Mouse (Mus musculus): ENCODE measurements around the gene Sh3bgr. TPM values are rescaled to one million over a fixed set of nuclear protein-coding genes. Genes with fewer than 3 reads are reported as not detected.

The Sh3bgr gene
- polyA plus RNA-seq, 1 experiment, result 199 TPM

DNA sequence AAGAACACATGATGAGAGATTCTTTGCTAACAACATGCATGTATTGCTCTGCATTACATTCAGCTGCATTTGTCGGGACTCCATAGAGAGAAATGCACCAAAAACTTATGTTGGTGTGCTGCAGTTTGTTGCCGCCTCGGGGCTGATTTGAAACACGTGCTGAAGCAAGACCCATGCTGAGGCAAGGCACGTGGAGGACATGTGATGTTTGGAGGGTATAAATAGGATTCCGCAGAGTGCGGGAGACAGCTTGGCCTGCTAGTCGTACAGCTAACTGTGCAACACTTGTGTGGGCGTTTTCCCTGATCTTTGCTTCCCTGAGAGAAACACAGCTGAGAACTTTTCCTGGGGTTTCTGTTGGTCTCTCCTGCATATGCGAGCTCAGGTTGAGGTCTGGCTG lies 9.5 kb downstream of the Sh3bgr start:
- DNase-seq (ENCODE audit: low spot score), result no peak

GRCm38 (mm10) chr16:96210856-96211255 lies 10.6 kb downstream of the Sh3bgr start:
- no peak for DNase-seq (ENCODE audit: low spot score)

DNA sequence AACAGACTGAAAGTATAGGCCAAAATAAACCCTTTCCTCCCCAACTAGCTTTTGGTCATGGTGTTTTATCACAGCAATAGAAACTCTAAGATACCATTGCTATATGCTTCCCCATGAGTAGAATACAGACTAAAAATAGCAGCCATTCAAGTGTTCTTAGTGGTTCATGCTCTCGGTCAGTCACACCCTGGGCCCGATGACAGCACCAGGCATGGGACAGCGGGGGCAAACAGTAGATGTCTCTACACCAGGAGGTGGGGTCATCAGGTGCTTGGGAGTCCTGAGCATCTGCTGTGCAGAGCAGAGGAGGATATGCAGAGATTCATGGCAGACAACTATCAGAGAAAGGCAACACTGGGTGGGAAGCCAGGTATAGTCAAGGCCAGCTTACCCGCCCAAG lies 12.8 kb downstream of the Sh3bgr start:
- no peak for DNase-seq (ENCODE audit: low spot score)

- no peak for DNase-seq (ENCODE audit: low spot score)
These were observed 21.2 kb downstream of the Sh3bgr start for GRCm38 (mm10) chr16:96221491-96221890.

GRCm38 (mm10) chr16:96221959-96222358 lies 21.7 kb downstream of the Sh3bgr start:
- no peak for DNase-seq (ENCODE audit: low spot score)

- DNase-seq (ENCODE audit: low spot score), result no peak
These were observed 22.2 kb downstream of the Sh3bgr start for GRCm38 (mm10) chr16:96222452-96222851.

- no peak for DNase-seq (ENCODE audit: low spot score)
These were observed 28.2 kb downstream of the Sh3bgr start for GRCm38 (mm10) chr16:96228438-96228837.

DNA sequence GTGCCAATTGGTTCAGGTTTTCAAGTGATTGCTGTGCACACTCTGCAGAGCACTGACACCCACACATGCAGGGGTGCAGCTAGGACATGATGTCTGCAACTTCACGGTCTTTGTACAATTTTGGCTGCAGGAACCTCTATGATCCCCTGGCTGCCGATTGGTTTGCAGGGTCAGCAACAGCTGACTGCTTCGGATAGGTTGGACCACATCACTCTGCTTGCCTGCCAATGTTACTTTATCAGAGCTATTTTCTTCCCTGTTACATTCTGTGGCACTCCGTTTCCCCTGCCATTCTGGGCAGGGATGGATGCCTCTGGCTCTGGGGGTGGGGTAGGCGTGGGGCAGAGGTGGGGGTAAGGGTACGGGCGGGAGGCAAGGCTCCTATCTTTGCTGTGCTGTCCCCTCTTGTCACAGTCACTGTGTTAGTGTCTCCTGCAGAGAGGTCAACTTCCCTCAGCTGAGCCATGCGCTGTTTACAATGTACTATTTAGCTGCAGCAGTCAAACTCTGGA lies 28.9 kb downstream of the Sh3bgr start:
- no peak for DNase-seq (ENCODE audit: low spot score)

DNA sequence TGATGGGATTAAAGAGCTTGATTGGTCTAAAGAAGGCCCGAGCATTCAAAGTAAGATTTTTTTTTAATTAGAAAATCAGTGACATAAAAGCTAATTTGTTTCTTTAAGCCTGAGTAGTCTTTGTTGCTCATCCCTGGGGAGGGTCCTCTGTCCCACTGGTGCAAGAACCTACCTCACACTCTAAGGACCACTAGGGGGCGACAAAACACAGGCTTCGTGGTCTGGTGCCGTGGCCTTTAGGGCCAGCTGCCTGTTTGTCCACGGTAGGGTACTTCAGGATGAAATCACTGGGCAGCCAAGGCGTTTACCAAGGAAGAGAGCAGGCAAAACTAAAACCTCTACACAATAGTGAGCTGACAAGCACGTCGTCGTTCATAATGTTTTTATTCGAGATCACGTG lies 30.2 kb downstream of the Sh3bgr start:
- DNase-seq (ENCODE audit: low spot score), result no peak

DNA sequence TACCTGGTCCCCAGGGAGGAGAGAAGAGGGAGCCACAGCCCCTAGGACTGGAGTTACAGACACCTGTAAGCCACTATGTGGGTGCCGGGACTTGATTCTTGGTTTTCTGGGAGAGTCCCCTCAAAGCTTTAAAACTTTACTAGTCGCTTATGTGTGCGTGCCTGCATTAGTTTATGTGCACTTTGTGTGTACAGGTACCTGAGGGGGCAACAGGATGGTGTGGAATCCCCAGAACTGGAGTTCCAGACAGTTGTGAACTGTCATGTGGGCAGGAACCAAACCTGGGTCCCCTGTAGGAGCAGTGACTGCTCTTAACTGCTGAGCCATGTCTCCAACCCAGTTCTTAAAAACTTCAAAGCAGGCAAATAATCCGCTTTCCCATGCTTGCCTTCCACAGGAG lies 31.0 kb downstream of the Sh3bgr start:
- DNase-seq (ENCODE audit: low spot score), result no peak

DNA sequence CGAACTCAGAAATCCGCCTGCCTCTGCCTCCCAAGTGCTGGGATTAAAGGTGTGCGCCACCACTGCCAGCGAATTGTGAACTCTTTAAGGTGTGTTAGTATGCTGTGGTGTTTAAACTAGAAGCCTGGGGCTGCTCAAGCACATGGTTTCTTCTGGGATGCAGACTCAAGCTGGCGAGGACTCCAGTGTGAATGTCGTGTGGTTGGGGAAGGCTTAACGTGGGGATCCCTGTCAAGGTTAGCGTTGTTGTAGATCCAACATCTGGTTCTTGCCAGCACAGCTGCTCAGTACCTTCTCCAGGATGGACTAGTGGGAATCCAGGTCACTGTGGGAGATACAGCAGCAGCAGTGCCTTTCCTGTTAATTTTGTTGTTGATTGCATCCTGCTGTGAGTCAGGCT lies 31.7 kb downstream of the Sh3bgr start:
- DNase-seq (ENCODE audit: low spot score), result no peak

- no peak for DNase-seq (ENCODE audit: low spot score)
These were observed 33.7 kb downstream of the Sh3bgr start for GRCm38 (mm10) chr16:96233996-96234395.

DNA sequence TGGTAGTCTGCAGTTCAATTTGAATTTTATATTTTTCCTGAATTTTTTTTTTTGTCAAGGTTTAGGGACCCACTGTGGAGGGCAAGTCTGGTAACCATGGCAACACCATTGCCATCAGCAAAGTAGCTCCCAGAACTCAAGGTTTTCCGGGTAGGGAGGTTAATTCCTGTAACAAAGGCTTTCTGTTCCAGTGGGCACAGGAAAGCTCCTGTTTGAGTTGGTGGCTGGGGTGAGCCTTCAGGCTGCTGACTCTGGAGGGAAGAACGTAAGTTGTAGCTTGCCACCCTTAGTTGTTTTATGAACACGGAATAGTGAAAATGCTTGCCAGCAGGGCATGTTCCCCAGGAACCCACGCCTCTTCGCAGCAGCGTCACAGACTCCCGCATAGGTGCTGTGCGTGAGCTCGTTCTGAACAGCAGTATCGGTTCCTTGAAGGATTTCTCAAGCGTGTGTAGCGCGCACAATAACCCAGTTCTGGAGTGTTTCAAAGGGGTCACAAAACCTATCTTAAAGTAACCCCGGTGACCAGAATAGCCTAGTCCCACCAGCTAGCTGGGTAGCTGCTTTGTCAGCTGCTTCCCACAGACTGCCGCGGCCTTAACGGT lies 35.2 kb downstream of the Sh3bgr start, which contains the start of gene B3galt5:
Gene B3galt5 (plus strand): TSS at position 436 of the 605 bp plus-strand sequence.
- DNase-seq (ENCODE audit: low spot score), result no peak

- DNase-seq (ENCODE audit: low spot score), result peak; percentile 9
These were observed 44.2 kb downstream of the Sh3bgr start for GRCm38 (mm10) chr16:96244496-96244895.

DNA sequence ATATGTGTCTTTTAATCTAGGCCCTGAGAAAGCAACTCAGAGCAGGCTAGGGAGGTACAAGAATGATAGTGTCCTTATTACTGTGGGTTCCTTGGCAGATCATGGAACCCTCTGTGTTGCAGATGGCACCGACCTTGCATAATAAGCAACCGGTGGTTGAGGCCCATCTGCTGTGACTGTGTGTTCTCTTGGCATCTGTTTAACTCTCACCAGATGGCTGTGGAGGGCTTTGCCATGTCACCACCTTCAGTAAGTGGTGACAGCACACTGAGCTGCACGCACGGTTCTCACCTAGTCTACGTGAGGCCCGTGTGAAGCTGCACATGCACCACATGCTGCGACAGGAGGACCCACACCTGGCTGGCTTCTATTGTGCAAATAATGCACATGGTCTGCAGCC lies 49.4 kb downstream of the Sh3bgr start:
- DNase-seq (ENCODE audit: low spot score), result no peak

DNA sequence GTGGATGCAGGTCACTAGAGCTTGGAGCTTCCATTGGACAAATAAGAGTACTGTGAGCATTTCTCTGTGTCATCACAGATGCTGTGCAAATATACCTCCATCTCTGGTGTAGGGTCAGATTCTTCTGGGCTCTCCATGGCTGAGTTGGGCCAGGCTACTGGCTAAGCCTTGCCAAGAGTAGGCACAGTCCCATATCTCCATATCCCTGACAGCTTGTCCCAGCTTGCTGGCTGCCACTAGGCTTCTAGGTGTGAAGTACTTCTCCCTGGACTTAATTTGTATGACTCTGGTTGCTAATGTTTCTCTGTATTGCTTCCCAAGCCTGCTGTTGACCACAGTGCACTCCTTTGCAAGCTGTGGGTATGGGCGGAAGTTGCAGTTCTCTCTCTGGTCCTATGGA lies 51.9 kb downstream of the Sh3bgr start:
- peak; percentile 7 for DNase-seq (ENCODE audit: low spot score)

DNA sequence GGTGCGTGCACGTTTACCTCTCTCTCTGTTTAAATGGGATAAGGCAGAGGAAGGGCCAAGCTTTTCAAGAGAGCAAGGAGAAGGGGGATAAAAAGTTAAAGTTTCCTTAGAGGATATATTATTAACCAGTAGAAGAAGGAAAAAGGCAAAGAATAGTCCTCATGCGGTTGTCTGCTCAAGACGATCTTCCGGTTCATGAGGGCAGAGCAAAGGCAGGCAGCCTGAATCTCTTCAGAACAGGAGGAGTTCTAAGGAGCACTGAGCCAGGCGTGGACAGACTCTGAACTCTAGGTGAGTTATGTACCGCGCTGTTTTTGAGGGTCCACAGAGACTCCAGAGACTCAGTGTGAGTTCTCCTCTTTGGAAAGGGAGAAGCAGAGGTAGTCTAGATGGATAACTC lies 58.2 kb downstream of the Sh3bgr start:
- DNase-seq (ENCODE audit: low spot score), result no peak

DNA sequence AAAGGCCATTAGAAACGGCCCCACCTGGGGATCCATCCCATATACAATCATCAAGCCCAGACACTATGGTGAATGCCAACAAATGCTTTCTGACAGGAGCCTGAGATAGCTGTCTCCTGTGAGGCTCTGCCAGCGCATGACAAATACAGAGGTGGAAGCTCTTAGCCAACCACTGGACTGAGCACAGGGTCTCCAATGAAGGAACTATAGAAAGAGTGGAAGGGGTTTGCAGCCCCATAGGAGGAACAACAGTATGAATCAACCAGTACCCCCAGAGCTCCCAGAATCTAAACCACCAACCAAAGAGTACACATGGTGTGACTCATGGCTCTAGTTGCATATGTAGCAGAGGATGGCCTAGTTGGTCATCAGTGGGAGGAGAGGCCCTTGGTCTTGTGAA lies 71.5 kb downstream of the Sh3bgr start:
- no peak for DNase-seq (ENCODE audit: low spot score)

DNA sequence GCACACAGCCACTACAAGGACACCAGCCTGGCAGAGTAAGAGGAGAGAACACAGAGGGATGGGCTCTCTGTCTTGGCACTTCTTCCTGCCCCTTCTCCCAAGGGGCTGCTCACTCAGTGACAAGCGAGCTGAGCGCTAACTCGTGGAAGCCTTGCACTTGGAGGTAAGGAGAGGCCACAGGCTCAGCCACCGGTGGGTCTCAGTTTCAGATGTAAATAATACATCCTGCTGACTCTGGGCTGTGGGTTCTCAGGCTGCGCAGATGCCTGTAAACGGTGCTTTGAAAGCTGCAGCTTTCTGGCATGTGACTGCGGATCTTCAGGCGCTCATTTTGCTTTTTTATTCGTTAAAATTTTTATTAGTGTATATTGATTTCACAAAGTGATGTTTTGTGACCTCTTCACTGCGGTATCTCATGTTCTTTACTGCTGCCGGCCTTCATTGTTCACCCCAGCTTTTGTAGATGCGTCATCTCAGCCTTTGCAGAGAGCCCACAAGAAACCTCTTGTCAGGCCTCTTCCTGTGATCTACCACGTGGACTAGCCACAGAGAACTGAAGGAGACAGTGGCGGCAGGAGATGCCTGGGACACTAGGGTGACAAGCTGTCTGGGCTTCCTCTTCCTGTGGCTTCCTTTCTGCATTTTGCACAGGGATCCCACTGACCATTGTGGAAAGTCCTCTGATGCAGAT lies 72.8 kb downstream of the Sh3bgr start:
- no peak for DNase-seq (ENCODE audit: low spot score)

GRCm38 (mm10) chr16:96276596-96276995 lies 76.3 kb downstream of the Sh3bgr start:
- no peak for DNase-seq (ENCODE audit: low spot score)
